Mouse (Mus musculus) neutrophil, adult 83 days (primary cell): ENCODE data around the gene Spg7. TPM values are rescaled to one million over a fixed set of nuclear protein-coding genes. Genes with fewer than 3 reads are reported as not detected.

Source experiments
- total RNA-seq, 2 experiments: library from RNA; stranded (reverse); gene quantifications; one replicate each; pipeline ENCODE4 v1.2.4; 2023

Gene Spg7
- 10 to 100 TPM; 31.3 to 32.6 TPM for total RNA-seq

DNA sequence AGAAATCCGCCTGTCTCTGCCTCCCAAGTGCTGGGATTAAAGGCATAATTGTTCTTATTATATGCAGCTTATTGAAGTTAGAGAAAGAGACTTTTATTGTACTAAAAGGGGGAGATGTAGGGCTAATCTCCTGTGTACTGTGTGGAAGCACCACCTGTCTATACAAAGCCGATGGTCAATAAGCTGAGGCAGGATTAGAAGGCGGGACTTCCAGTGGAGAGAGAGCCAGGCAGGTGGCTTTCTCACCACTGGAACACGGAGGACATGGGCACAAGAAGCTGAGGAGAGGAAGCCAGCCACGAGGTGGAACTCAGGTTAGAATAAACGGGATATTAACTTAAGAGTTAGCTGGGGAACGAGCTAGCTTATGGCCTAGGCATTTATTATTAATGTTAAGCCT, at the start of gene Spg7:
Gene Spg7 (plus strand): TSS at position 222 of the 400 bp plus-strand sequence.

DNA sequence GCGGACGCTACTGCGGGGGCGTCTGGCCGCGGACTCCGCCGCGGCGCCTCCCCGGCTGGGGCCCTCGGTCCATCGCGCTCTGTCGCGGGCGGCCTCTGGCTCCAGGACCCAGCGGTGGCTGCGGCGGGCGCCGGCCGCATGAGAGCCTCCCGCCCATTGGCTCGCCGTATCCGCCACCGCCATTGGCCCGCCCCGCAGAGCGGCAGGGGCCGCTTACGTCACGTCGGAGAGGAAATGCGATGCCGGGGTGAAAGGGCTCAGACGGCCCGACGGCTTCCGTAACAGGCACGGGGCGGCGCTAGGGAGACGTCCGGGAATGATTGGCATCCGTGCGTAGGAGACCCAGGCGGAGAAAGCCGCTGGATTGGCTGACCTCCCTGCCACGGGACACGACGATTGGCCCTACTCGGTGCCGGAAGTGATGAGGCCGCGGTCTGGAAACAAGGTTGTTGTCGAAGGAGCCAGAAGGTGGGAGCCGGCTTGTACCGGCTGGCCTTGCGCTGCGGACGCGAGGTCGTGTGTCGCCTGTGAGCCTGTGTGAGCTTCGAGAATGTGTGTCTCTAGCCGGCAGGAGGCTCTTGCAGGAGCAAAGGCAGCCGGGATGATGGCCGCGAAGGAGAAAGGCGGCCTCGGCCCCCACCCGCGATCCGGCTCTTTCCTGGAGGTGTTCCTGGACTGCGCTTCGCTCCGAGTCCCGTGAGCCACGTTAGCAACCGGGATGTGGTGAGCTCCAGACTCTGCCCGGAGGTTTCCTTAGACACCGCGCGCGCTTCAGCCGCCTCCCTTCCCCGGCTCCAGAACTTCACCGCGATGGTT, 20.4 kb upstream of the Spg7 start, which contains the start of gene Ankrd11:
Gene Ankrd11 (minus strand): TSS at position 120 of the 816 bp plus-strand sequence.

DNA sequence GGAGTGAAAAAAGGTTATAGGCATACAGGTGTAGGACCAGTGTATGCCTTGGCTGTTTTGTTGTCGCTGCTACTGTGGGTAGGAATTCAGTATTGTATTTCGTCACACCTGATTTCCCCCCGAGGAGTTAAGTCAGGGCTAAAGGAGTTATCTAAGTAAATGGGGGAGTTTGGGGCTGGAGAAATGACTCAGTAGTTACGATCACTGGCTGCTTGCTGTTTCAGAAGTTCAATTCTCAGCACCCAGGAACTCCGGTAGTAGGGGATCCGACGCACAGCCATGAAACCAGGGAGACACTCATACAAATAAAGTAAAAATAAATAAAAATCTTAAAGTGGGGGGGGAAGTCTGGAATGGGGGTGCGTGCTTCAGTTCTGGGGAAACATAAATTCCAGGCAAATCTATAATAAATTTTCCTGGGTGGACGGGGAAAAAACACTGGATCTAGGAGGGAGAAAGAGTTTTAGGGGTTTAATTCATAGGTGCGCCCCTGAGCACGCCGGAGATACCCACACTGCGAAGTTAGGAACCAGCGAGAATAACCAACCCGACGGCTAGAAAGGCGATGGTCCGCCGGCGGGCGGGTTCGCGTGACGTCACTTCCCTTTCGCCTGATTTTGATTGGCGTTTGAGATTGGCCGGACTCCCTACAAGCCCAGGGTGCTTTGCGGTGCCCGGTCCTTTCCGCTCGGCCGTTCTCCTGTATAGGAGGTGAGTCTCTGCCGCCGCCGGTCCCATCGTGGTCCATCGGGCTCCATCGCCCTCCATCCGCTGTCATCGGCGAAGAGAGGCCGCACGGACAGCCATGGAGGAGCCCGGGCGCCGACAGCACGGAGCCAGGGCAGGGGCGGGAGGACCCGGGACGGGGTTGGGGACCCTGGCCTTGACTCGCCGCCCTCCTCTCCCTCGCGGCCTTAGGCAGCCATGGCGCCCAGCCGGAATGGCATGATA, 39.3 kb downstream of the Spg7 start, which contains the start of gene Rpl13:
Gene Rpl13 (plus strand): TSS at position 616 of the 951 bp plus-strand sequence.

DNA sequence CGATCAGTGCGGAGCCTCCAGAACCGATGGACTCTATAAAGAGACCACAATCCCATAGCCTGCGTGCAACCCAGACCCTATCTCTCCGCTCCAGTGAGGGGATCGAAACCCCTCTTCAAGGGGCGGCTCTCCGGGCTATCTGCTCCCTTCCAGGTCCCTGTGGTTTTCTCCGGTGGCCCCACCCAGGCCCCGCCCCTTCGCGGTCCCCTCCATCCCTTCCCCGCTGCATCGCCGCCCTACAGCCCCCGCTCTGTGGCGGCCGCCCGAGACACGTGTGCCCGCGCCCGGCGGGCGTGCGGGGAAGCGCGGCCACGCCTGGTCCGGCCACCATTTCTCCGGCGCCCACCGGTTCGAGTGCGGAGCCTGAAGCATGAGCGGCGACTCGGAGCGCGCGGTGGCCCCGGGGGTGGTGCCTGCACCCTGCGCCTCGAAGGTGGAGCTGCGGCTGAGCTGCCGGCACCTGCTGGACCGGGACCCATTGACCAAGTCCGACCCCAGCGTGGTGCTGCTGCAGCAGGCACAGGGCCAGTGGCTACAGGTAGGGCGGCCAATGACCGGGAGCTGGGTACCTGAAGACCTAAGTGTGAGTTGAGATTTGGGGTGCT, 54.5 kb downstream of the Spg7 start, which contains the start of gene Cpne7:
Gene Cpne7 (plus strand): TSS at position 248 of the 605 bp plus-strand sequence.

Other genes starting within 250 kb of the Spg7 start
- under 1 TPM in 1 of 2 experiments, not detected in 1; 0.11 TPM for gene Cdh15, start 215.0 kb upstream of the Spg7 start, total RNA-seq
- gene Ankrd11, start 20.7 kb upstream of the Spg7 start, total RNA-seq = 100 to 1,000 TPM; 133 to 155 TPM
- gene Rpl13, start 39.4 kb downstream of the Spg7 start, total RNA-seq = 100 to 1,000 TPM; 435 to 532 TPM
- not detected for gene Cpne7, start 54.4 kb downstream of the Spg7 start, total RNA-seq
- gene Sult5a1, start 95.4 kb downstream of the Spg7 start, total RNA-seq = under 1 TPM in 1 of 2 experiments, not detected in 1; 0.37 TPM
- not detected for gene Dpep1, start 123.3 kb downstream of the Spg7 start, total RNA-seq
- 10 to 100 TPM; 52.4 to 81.8 TPM for gene Chmp1a, start 149.8 kb downstream of the Spg7 start, total RNA-seq
- gene Spata33, start 149.9 kb downstream of the Spg7 start, total RNA-seq = not detected
- 10 to 100 TPM; 27.1 TPM for gene Cdk10, start 161.9 kb downstream of the Spg7 start, total RNA-seq
- 1 to 10 TPM; 4.2 to 4.7 TPM for gene Spata2l, start 173.3 kb downstream of the Spg7 start, total RNA-seq
- gene Zfp276, start 191.3 kb downstream of the Spg7 start, total RNA-seq = 10 to 100 TPM; 36.9 to 43.0 TPM
- 10 to 100 TPM; 38.2 to 42.2 TPM for gene Vps9d1, start 191.4 kb downstream of the Spg7 start, total RNA-seq